Mouse (Mus musculus): ENCODE data around the gene Fam107b.

The Fam107b gene

DNA sequence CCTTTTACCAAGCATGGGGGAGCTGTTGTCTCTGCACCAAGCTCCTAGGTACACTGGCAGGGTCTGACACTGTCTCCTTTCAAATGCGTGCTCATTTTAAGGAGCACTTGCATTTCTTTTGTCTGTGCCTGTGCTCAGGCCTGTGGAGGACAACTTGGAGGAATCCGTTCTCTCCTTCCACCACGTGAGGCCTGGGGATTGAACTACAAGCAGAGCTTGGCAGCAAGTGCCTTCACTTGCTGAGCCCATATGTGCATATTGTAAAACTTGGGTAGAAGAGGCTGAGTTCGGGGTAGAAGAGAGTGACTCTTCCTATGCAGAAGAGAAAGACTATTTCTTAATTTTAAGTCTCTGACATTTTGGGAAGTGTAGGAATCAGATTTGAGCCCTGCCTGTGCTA lies 202.8 kb downstream of the Fam107b start:
- no peak for DNase-seq (ENCODE audit: low spot score)

DNA sequence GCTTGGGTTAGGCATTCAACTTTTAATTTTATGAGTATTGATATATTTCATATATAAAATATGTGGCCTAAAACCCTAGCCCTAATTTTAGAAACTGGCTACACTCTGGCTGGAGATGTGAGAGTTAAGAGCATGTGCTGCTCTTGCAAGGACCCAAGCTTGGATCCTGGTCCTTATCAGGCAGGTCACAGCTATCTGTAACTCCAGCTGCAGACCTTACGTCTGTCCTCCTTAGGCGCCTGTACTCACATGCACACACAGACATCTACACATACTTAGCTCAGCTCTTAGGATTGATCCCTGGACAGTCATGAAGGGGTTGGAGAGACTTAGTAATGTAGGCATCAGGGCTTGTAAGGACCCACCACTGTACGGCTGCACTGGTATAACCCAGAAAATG lies 205.3 kb downstream of the Fam107b start:
- no peak for DNase-seq (ENCODE audit: low spot score)

DNA sequence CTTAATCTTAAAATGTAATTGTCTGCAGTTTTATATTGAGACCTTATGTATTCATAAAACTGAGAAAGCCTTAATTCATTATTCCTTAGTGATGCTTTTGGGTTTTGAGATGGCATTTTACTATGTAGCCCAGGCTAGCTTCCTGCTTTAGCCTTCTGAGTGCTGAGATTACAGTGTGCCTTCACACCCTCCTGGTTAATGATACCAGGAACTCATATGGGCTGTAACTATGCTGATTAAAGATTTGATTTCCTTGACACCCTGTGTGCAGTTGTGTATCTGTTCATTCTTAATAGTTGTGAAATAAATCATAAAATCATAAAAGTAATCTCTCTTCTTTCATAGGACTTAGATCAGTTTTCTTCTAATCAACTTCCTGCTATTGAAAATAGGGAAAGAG lies 205.8 kb downstream of the Fam107b start:
- DNase-seq (ENCODE audit: low spot score), result no peak

DNA sequence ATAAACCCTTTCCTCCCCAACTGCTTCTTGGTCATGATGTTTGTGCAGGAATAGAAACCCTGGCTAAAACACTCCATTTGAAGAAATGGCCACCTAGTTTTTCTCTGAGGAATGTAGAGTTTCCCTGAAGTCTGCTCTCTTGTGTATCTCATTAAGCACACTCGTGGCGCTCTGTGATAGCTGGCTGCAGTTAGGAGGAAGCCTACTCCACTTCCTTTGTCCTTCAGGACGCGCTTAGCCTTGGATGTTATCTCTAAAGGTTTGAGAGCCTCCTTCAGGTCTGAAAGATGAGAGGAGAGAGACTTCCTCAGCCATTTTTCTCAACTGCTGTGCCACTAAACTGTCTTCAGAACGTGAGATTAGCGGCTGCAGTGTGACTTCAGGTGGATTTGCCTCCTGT lies 207.4 kb downstream of the Fam107b start:
- no peak for DNase-seq (ENCODE audit: low spot score)

DNA sequence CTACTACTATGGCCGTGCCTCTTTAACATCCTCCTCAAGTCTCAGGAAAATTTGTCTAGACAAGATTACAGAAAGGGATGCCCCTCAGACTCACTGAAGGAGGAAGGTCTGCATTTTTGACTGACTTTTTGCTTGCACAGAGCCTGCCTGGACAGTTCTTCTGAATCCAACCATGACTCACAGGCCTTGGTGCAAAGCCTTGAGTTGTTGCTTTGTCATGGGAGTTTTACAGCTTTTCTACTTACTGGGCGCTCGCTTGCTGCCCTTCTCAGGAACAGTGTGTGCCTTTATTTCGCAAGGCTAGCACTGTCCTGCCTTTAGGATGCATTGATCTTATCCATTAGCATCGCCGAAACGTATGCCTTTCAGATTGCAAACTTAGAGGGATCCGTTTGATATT lies 215.3 kb downstream of the Fam107b start:
- DNase-seq (ENCODE audit: low spot score), result no peak

DNA sequence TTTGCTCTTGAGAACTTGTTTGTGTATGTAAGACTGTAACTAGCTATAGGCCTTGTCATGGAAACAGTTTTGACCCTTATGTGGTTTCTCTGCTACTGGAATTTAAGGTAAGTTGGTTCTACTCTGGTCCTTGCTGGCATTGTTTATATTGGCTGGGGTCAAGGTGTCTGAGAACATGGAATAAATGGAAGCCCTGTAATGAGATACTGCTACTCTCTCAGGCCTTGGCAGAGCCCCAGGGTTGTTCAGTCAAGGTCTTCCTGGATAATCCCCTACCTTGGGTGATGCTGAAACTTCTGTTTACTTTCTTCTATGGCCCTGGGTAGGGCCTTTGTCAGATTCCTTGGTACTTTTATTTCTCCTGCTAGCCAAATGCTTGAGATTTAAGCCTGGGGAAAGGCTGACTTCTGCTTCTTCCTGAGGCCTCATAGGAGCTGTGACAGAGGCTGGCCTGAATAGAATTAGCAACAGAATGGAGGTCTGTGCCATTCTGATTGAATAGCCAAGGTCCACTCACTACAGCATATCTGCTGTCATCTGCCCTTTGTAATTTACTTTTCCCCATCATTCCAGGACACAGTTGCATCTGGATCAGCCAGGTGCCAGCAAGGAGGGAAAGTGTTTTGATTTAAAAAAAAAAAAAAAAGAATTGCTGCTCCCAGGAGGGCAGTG lies 217.6 kb downstream of the Fam107b start:
- no peak for DNase-seq (ENCODE audit: low spot score)

DNA sequence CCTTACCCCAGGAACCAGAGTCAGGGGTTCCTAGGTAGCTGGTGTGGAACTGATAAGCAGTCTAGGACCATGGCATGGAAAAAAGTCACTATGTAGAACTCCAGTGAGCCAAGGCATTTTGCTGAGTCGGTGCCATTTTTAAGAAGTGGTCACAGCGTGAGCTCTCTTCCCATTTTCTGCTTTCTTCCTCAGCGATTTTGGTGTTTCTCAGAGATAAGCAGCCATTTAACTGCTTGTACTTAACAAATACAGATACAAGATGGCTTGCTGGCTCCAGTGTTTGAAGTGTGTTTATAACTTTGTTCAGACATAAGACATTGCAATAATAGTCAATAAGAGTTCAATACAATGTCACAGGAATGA lies 218.1 kb downstream of the Fam107b start:
- DNase-seq (ENCODE audit: low spot score), result no peak

DNA sequence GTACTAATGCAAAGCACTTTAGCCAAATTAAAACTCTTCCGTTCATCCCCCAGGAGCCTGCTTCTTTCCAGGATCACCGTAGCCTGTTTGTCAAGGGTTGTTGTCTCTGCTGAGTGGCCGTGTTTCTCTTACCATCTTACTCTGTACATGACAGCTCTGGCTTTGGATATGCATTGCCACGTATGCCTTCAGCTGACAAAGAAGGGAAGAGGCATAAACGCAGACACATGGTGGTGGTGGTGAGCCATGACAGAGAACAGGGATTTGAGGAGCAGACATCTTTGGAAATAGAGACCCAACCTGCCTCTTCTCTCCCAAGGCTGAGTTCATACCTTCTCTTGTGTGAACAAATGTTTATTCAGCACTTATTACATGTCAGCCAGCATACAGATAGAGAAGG lies 226.3 kb downstream of the Fam107b start:
- no peak for DNase-seq (ENCODE audit: low spot score)

DNA sequence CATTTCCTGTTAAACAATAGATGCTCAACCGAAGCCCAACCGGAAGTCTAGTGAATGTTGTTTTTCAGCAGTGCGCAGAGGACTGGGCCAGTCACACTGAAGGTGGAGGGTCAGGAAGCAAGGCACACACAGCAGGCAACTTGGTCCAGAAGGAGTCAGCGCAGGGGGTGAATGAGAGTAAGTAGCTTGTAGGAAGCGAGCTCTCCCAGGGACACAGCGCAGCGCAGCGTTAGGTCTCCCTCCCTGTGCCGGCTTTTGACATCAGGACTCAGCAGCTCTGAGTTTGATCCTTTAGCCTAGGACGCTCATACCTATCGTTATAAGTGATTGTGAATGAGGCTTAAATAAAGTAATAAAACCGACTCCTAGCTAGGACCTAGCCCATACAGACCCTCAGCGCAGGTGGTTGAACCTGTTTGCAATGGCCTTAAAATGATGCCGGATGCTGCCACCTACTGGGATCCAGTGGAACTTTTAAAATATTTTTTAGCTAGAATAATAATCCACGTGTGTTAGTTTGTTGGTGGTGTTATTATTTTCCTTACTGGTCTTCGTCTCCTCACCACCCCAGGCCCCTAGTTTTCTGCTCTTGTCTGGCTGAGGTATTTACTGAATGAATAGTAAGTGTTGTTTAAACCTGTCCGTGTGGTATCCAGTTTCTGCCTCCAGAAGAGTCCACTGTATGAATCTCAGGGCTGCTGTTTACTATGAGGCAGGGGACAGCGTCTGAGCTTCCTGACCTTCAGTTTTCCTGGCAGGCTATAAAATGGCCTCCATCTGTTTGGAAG lies 229.7 kb downstream of the Fam107b start:
- peak; percentile 70 for DNase-seq (ENCODE audit: low spot score)

DNA sequence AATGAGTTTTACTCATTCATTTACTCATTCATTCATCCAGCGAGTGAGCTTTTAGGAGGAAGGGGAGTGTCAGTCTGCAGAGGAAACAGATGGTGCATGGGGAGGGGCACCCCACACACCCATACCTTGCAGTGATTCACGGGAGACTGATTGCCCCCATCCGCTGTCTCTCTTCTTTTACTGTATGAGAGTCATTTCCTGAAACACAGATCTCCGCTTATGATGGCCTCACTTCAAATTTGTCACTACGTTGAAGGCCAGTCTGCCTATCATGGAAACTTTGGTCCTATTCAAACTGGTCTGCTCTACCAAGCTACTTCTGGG lies 230.2 kb downstream of the Fam107b start:
- DNase-seq (ENCODE audit: low spot score), result no peak

DNA sequence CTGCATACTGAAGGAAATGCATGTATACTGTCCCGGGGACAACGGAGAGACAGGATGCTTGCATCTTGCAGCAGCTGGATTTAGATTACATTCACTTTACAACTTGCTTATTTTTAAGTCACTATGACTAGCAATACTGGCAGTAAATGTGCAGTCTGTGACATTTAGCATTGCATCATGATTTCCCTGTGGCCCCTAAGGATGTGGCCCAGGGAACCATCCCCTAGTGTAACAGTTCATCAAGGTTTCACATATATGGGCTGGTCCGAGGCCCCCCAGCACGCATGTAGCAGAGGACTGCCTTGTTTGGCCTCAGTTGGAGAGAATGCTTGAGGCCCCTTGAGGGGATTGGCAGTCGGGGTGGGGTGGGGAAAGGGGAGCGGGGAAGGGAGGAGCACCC lies 235.5 kb downstream of the Fam107b start:
- DNase-seq (ENCODE audit: low spot score), result no peak

DNA sequence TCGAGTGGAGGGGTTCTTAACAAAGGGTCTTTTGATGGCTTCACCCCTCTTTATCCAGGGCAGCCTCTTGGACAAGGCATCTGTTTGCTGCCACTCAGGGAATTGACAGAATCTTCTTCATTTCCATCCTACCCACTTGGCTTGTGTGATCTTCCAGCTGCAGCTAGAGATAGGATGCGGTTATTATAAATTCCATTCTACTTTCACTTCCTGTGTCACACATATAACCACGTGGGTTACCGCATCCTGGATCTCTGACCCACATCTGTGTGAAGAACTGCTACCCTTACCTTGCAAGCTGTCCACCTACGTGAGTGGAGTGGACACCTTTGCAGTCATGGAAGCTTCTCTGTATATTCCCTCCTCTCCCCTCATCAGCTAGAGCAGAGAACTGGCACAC lies 240.0 kb downstream of the Fam107b start:
- DNase-seq (ENCODE audit: low spot score), result no peak

DNA sequence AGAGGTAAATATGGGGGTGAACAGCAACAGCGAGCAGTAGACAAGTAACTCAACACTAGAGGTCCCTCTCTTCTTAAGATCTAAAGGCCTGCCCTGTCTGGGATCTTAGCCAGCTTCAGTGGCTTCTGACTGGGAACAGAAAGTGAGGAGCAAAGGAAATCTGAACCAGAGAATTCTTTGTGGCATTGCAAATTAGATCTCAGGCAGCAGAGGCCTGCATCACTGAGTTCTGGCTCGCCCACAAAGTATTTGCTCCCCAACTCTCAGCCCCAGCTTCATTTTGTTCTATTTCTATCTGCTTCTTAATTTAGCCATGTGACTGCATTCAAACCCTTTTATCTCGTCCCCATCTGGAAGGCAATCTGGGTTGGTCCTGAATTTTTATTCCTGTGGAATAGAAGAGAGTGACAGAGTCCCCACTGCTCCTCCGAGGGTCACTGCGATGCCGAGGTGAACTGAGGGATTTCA lies 245.9 kb downstream of the Fam107b start:
- peak; percentile 26 for DNase-seq (ENCODE audit: low spot score)

DNA sequence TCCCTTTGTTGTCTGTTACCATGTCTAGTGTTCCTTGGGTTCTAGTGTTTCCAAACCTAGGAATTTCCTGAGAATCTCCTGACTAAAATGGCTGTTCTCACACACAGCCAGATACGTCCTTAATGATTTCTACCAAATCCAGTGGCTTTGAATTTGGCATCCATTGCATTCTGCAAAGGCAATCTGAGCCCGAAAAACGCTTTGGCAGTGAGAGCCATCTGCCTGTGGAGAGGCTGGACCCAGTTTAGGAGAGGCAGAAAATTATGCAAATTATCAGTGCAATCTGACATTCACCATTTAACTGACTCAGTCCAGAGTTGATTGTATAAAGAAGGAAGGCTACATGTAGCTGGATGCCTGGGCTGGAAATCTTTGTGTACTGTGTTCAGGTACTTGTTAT lies 247.3 kb downstream of the Fam107b start:
- DNase-seq (ENCODE audit: low spot score), result no peak

DNA sequence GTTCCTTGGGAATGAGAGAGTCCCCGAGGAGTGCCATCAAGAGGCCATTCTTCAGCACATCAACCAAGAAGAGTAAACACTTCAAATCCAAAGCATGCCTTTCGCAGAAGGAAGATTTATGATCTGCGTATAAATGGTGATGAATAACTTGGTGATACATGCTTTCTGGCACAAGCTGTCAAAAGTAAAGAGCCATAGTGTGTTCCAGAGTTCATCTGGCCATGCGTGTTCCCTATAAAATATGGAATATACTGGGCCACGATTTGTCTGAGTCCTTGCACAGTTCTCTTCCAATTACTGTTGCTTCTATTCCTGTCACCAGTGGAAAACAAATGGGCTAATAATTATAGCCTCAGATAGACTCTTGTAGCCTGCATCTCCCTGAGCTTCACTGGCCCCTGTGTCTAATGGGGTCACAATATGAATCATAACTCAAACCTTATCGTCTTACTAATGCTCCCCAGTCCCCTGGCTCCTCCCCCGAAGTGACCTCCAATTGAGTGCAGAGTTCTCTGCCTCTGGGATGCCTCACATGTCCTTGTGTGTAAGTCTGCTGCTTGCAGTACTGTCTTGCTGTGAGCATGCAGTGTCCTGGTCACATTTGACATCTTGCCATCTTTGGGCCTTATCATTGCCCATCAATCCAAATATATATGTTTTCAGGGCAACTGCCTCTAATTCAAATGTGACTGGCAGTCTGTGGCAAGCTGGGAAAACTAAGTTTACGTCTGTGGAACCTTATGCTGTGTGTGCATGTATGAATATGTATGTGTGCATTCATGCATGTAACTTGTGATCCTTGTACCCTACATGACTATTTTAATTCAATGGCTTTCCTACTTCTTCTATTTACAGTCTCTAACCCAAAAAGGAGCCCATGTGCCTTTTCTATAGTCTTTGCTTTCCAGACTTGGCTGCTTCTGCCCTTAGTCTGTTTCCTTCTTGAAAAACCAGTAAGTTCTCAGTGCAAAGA lies 252.5 kb downstream of the Fam107b start:
- DNase-seq (ENCODE audit: low spot score), result no peak

All from embryo, embryonic 10 days (tissue).